ENCODE assay signal across 9 mouse cellular contexts in genomic region chr6:148444796-148445195, GRCm38 (mm10). TPM values are rescaled to one million over a fixed set of nuclear protein-coding genes. Genes with fewer than 3 reads are reported as not detected.
DNase-seq lines count a peak whose midpoint lies in the region; ATAC-seq and TF ChIP-seq lines count a peak whose summit lies in the region.
"Had no signal": no experiment of that assay in that cellular context is flagged by ENCODE, and none has a peak within 500 bp of the region (broad histone marks: within the 10 kb centered on the region; RNA-seq: fewer than 3 reads in every experiment).

No protein-coding gene starts in this region.

- DNase-seq in lung, embryonic 14.5 days: no peak
- DNase-seq in lung, postnatal 10 days: no peak
- DNase-seq in forebrain, embryonic 10.5 days (ENCODE audit: extremely low spot score, low spot score): no peak
- no peak for DNase-seq in thymus, postnatal 25 days
- no peak for DNase-seq in adrenal gland, adult 18-20 months (ENCODE audit: low spot score in 2 of 2)
- no peak for DNase-seq in urinary bladder, postnatal 10 days (ENCODE audit: low spot score)

- H3K4me1 ChIP-seq in lung, embryonic 14.5 days (ENCODE audit: insufficient read depth): no peaks in the 10 kb centered on the region
- peaks cover 37% of the 10 kb centered on the region for H3K4me1 ChIP-seq in forebrain, embryonic 10.5 days
- peaks cover 18% of the 10 kb centered on the region for H3K4me1 ChIP-seq in intestine, embryonic 16.5 days (ENCODE audit: control insufficient read depth, insufficient read depth, low read length)
- H3K4me1 ChIP-seq in neural tube, embryonic 13.5 days (replicated peaks): peaks cover 32% of the 10 kb centered on the region

- no peak overlapping the region for H3K27ac ChIP-seq in lung, embryonic 14.5 days (ENCODE audit: low read depth)
- H3K27ac ChIP-seq in forebrain, embryonic 10.5 days: peak overlapping the region; percentile 76
- H3K27ac ChIP-seq in intestine, embryonic 16.5 days (ENCODE audit: low read length): no peak overlapping the region
- H3K27ac ChIP-seq in neural tube, embryonic 13.5 days (replicated peaks): peak overlapping the region; percentile 82

- peaks cover 39% of the 10 kb centered on the region for H3K27me3 ChIP-seq in lung, embryonic 14.5 days (ENCODE audit: insufficient read depth, low read length)
- peaks cover 67% of the 10 kb centered on the region for H3K27me3 ChIP-seq in forebrain, embryonic 10.5 days (ENCODE audit: poor library complexity, severe bottlenecking)
- peaks cover 24% of the 10 kb centered on the region for H3K27me3 ChIP-seq in intestine, embryonic 16.5 days (replicated peaks; ENCODE audit: control insufficient read depth, insufficient read depth, low read length)
- peaks cover 50% of the 10 kb centered on the region for H3K27me3 ChIP-seq in neural tube, embryonic 13.5 days

- peak overlapping the region; percentile 96 for H3K4me2 ChIP-seq in lung, embryonic 14.5 days
- H3K4me2 ChIP-seq in intestine, embryonic 16.5 days (ENCODE audit: low read depth, low read length): peak overlapping the region; percentile 95
- peak overlapping the region; percentile 79 for H3K4me2 ChIP-seq in neural tube, embryonic 13.5 days

- no peaks in the 10 kb centered on the region for H3K36me3 ChIP-seq in lung, embryonic 14.5 days (ENCODE audit: insufficient read depth)
- H3K36me3 ChIP-seq in forebrain, embryonic 10.5 days (replicated peaks): no peaks in the 10 kb centered on the region
- no peaks in the 10 kb centered on the region for H3K36me3 ChIP-seq in intestine, embryonic 16.5 days (ENCODE audit: control insufficient read depth, insufficient read depth, low read length)
- no peaks in the 10 kb centered on the region for H3K36me3 ChIP-seq in neural tube, embryonic 13.5 days

- no peak for TF ChIP-seq CTCF in lung, embryonic 14.5 days (IDR thresholded peaks at IDR 0.05; ENCODE audit: low read depth)

- H3K4me3 ChIP-seq in lung, embryonic 14.5 days (ENCODE audit: low read depth, low read length): peak overlapping the region; percentile 67
- peak overlapping the region; percentile 76 for H3K4me3 ChIP-seq in forebrain, embryonic 10.5 days
- peak overlapping the region; percentile 68 for H3K4me3 ChIP-seq in intestine, embryonic 16.5 days (ENCODE audit: low read length)
- peak overlapping the region; percentile 75 for H3K4me3 ChIP-seq in neural tube, embryonic 13.5 days
- H3K4me3 ChIP-seq: myocyte had no signal

- H3K9me3 ChIP-seq in lung, embryonic 14.5 days (ENCODE audit: low read depth, low read length): no peaks in the 10 kb centered on the region
- H3K9me3 ChIP-seq in forebrain, embryonic 10.5 days: no peaks in the 10 kb centered on the region; the same call in 1 of the 2 replicates
- 0 out of 2 replicates have a peak, but pooled peaks cover 2% of the 10 kb centered on the region for H3K9me3 ChIP-seq in intestine, embryonic 16.5 days (ENCODE audit: control insufficient read depth, low read length)
- H3K9me3 ChIP-seq in neural tube, embryonic 13.5 days: 0 out of 2 replicates have a peak, but pooled peaks cover 7% of the 10 kb centered on the region

- H3K9ac ChIP-seq in lung, embryonic 14.5 days: peak overlapping the region; percentile 59
- peak overlapping the region; percentile 75 for H3K9ac ChIP-seq in intestine, embryonic 16.5 days (ENCODE audit: low read depth, low read length)
- peak overlapping the region; percentile 87 for H3K9ac ChIP-seq in neural tube, embryonic 13.5 days

- 3% methylated on average over 9 of the region's 9 CpGs for WGBS in lung, embryonic 14.5 days
- 2% methylated on average over 9 of the region's 9 CpGs for WGBS in forebrain, embryonic 10.5 days
- 6% methylated on average over 9 of the region's 9 CpGs for WGBS in intestine, embryonic 16.5 days
- 1% methylated on average over 9 of the region's 9 CpGs for WGBS in neural tube, embryonic 13.5 days

- ATAC-seq in lung, embryonic 14.5 days (ENCODE audit: insufficient read depth): no peak
- no peak for ATAC-seq in intestine, embryonic 16.5 days
- peak; percentile 49 for ATAC-seq in neural tube, embryonic 13.5 days (ENCODE audit: low read depth)

RNA-seq across cellular contexts. Expression of gene Tmtc1, which starts 0.6 kb away (rescaled TPM):
- 3.6 and 4.4 TPM in 2 replicates for polyA plus RNA-seq in lung, embryonic 14.5 days (2014; fragmentation: Nextera tagmentation; extraction: Ambion mirVana)
- 0.20 and 0.26 TPM in 2 replicates for polyA plus RNA-seq in forebrain, embryonic 10.5 days (2016; fragmentation: Nextera tagmentation; extraction: Ambion mirVana)
- 0.64 and 0.66 TPM in 2 replicates for polyA plus RNA-seq in intestine, embryonic 16.5 days (2015; fragmentation: Nextera tagmentation; extraction: Ambion mirVana)
- 2.2 and 4.1 TPM in 2 replicates for polyA plus RNA-seq in neural tube, embryonic 13.5 days (2015; fragmentation: Nextera tagmentation; extraction: Ambion mirVana)
- 10 to 100 TPM; 12.3 to 12.9 TPM for total RNA-seq in adrenal gland, adult 18-20 months (2021)

Comparison
In these comparisons a context has a peak if more than half of its experiments do, and no peak if none do; other contexts are left out.
1. H3K27ac ChIP-seq: peak in forebrain, embryonic 10.5 days (single experiment) and neural tube, embryonic 13.5 days (single experiment); none in lung, embryonic 14.5 days (single experiment) and intestine, embryonic 16.5 days (single experiment).
2. Peak in every context shown above with its lines, with median percentiles within 50 percentile points of each other: H3K4me2 ChIP-seq, H3K4me3 ChIP-seq and H3K9ac ChIP-seq.